Mouse (Mus musculus) kidney, embryonic 14.5 days (tissue): ENCODE measurements at regions not wholly inside any gene's neighbourhood (a gene's known extent, or its start where the extent isn't known, plus 50 kb on each side); places are given as distances from the start of the nearest gene placed in this dataset.

Source experiments
- ATAC-seq: fragments of 200-750 bp; cut with Nextera tagmentation; 2 replicates; pipeline ENCODE4 v1.8.0; 2017; ENCODE audit warnings: moderate number of reproducible peaks, mild to moderate bottlenecking, moderate TSS enrichment, moderate library complexity; ENCODE audit not compliant: low FRiP score, low TSS enrichment
- H3K27ac ChIP-seq: fragments of 300-500 bp; sonication (generic); 2 replicates; pipeline ENCODE4 v1.5.1; 2014; ENCODE audit warnings: low read depth, mild to moderate bottlenecking, low read length, moderate library complexity, mixed read lengths
- H3K27me3 ChIP-seq: fragments of 300-500 bp; sonication (generic); 2 replicates; pipeline ENCODE4 v1.6.1; 2014; ENCODE audit warnings: mild to moderate bottlenecking, low read length; ENCODE audit not compliant: control insufficient read depth, insufficient read depth
- H3K36me3 ChIP-seq: fragments of 300-500 bp; sonication (generic); 2 replicates; pipeline ENCODE4 v1.6.1; 2014; ENCODE audit warnings: low read length, mixed read lengths; ENCODE audit not compliant: control insufficient read depth, insufficient read depth
- H3K4me1 ChIP-seq: fragments of 300-500 bp; sonication (generic); 2 replicates; pipeline ENCODE4 v1.6.1; 2014; ENCODE audit warnings: low read length, mixed read lengths; ENCODE audit not compliant: control insufficient read depth, insufficient read depth
- H3K4me2 ChIP-seq: fragments of 300-500 bp; sonication (generic); replicated peaks from 2 replicates; pipeline ENCODE4 v1.6.1; 2014; ENCODE audit warnings: low read depth, mild to moderate bottlenecking, low read length
- H3K4me3 ChIP-seq: fragments of 300-500 bp; sonication (generic); 2 replicates; pipeline ENCODE4 v1.5.1; 2014; ENCODE audit warnings: mild to moderate bottlenecking, low read length
- H3K9ac ChIP-seq: fragments of 300-500 bp; sonication (generic); 2 replicates; pipeline ENCODE4 v1.6.1; 2014; ENCODE audit warnings: low read depth, mild to moderate bottlenecking, low read length, moderate library complexity
- H3K9me3 ChIP-seq: fragments of 300-500 bp; sonication (generic); 2 replicates; pipeline ENCODE4 v1.6.1; 2016; ENCODE audit warnings: low read length; ENCODE audit not compliant: control insufficient read depth
- WGBS: fragments of 180-500 bp; shearing (Covaris S2); extraction: QIAGEN DNeasy Blood & Tissue Kit; methylation state at CpG from one replicate; pipeline ENCODE4 v1.1.7; 2014; 5-methylcytosine and 5-hydroxymethylcytosine counted together

GRCm38 (mm10) chr6:93426141-93426540 is 482.8 kb upstream of the Adamts9 start:
- H3K27me3 ChIP-seq = no peaks in the 10 kb centered on the region
- WGBS = 95% methylated on average over 1 of the region's 1 CpGs
- no peak for ATAC-seq
- no peak overlapping the region for H3K4me3 ChIP-seq
- no peaks in the 10 kb centered on the region for H3K9me3 ChIP-seq
- no peak overlapping the region for H3K4me2 ChIP-seq
- H3K36me3 ChIP-seq = no peaks in the 10 kb centered on the region
- H3K4me1 ChIP-seq = no peaks in the 10 kb centered on the region
- H3K27ac ChIP-seq = no peak overlapping the region
- H3K9ac ChIP-seq = no peak overlapping the region

DNA sequence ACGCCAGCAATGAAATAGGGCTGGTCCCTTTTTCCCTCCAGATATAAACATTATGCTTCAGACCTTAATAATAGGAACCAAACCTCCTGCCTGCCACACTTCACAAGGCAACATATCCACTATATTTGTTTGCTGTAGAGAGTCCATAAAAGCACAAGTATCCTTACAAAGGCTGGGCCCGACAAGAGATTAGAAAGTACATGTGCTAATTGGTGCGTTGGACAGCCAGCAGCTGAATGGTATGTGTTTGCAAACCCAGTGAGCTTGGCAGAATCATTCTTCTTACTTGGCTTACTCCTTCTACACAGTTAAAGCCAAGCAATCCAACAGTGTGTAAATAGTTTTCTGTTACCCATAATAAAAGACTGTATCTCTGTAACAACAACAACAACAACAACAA is 479.6 kb upstream of the Adamts9 start:
- H3K4me3 ChIP-seq = no peak overlapping the region
- H3K27me3 ChIP-seq = no peaks in the 10 kb centered on the region
- WGBS = 78% methylated on average over 3 of the region's 3 CpGs
- no peak for ATAC-seq
- no peaks in the 10 kb centered on the region for H3K4me1 ChIP-seq
- H3K4me2 ChIP-seq = no peak overlapping the region
- no peaks in the 10 kb centered on the region for H3K9me3 ChIP-seq
- no peaks in the 10 kb centered on the region for H3K36me3 ChIP-seq
- H3K9ac ChIP-seq = no peak overlapping the region
- no peak overlapping the region for H3K27ac ChIP-seq

DNA sequence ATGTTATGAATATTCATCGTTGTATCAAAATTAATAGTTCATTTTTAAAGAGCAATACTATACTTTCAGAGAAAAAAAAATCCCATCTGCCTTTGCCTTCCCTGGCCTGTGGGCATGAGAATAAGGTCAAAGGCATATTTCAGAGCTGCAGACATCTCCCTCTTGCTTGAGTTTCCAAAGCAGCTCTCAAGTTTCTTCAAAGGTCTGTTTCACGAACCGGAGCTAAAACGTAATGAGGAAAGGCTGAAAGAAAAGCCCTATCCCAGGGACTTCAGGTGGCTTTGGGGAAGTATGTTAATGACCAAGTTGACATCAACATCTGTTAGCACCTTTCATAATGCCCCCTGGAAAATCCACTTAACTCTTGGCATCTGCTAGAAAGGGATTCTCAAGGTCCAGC is 479.0 kb upstream of the Adamts9 start:
- Histone ChIP-seq H3K9me3 (no peaks in the 10 kb centered on the region), H3K27ac (no peak overlapping the region), H3K36me3 (no peaks in the 10 kb centered on the region), H3K4me2 (no peak overlapping the region), H3K27me3 (no peaks in the 10 kb centered on the region), H3K4me1 (no peaks in the 10 kb centered on the region), H3K9ac (no peak overlapping the region), H3K4me3 (no peak overlapping the region)
- WGBS = 36% methylated on average over 4 of the region's 4 CpGs
- no peak for ATAC-seq

DNA sequence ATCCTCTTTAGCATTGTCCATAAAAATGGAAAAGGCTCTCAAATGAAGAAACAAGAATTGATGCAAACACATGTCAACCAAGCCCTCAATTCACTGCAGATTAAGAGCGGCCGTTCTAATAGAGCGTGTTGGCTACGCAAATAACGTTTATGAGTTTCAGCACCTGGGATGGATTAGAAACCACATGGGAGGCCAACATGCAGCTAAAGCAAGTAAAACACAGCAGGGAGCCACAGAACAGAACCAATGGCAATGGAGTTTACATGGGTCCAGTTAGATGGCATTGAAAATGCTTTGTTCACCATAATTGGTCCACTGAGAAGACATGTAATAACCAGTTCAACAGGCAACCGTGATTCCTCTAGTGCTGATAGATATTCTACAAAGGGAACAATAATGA is 474.3 kb upstream of the Adamts9 start:
- no peak overlapping the region for H3K9ac ChIP-seq
- WGBS = 92% methylated on average over 6 of the region's 6 CpGs
- no peak overlapping the region for H3K27ac ChIP-seq

DNA sequence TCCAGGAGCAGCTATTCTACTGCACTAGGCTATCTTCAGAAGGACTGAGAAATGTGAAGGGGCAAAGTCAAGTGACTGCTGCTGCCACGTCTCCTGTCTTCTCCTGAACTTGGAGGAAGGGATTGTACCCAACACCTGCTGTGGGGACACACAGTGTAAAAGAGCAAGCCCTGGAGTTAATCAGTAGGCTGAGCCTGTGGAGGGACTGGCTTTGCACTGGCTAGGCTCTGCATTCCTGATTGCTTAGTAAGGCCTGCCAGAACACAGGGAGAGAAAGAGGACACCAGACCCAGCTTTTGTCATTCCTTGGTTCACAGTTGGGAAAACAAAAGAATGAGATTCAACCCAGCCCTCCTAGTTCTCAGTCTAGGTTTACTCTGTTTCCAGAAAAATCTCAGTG is 472.7 kb upstream of the Adamts9 start:
- H3K4me1 ChIP-seq = peaks cover 2% of the 10 kb centered on the region; the same call in 1 of the 2 replicates
- H3K27me3 ChIP-seq = no peaks in the 10 kb centered on the region
- H3K27ac ChIP-seq = no peak overlapping the region
- no peak overlapping the region for H3K4me2 ChIP-seq
- H3K4me3 ChIP-seq = no peak overlapping the region
- 52% methylated on average over 1 of the region's 1 CpGs for WGBS
- H3K9ac ChIP-seq = no peak overlapping the region
- no peaks in the 10 kb centered on the region for H3K9me3 ChIP-seq
- H3K36me3 ChIP-seq = no peaks in the 10 kb centered on the region
- no peak for ATAC-seq

More for the DNA sequence above, 474.3 kb upstream of the Adamts9 start:
- Histone ChIP-seq H3K9me3 (no peaks in the 10 kb centered on the region), H3K4me2 (no peak overlapping the region), H3K36me3 (no peaks in the 10 kb centered on the region), H3K4me3 (no peak overlapping the region), H3K27me3 (no peaks in the 10 kb centered on the region), H3K4me1 (no peaks in the 10 kb centered on the region)
- no peak for ATAC-seq

- Histone ChIP-seq H3K4me3 (no peak overlapping the region), H3K4me1 (peaks cover 11% of the 10 kb centered on the region; the same call in 1 of the 2 replicates), H3K4me2 (no peak overlapping the region), H3K9ac (no peak overlapping the region), H3K27me3 (no peaks in the 10 kb centered on the region), H3K9me3 (no peaks in the 10 kb centered on the region), H3K27ac (no peak overlapping the region), H3K36me3 (no peaks in the 10 kb centered on the region)
- WGBS = 23% methylated on average over 3 of the region's 3 CpGs
- peak; percentile 35; the same call in 1 of the 2 replicates for ATAC-seq
Measured at GRCm38 (mm10) chr6:93411077-93411452, 467.8 kb upstream of the Adamts9 start.

DNA sequence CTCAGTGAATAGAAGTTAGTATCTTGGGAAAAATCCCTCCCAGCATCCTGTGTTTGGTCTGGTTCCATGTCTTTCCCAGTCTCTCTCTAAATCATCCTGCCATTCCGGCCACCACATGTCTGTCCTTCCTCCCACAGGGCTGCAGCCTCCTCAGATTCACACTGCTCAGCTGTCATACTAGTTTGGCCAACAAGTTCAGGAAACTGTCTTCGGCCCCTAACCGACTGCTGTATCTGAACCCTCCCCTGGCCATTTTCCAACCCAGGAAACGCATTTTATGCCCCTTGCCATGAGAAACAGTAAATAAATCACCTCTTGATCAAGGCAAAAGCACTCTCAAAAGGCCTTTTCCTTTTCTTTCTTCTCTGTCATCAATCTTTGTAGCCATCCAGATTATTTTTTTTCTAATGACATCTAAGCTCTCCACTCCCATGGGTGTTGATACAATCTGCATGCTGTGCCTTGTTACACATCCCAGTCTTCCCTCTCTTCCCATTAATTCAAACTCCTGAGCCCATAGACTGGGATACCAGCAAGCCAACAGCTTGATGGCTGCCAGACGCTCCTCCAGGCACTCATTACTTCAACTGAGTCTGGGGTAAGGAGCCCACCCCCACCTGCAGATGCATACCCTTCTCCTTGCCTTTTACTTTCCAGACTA is 467.3 kb upstream of the Adamts9 start:
- Histone ChIP-seq H3K4me2 (no peak overlapping the region), H3K4me3 (no peak overlapping the region), H3K4me1 (peaks cover 11% of the 10 kb centered on the region; the same call in 1 of the 2 replicates), H3K9me3 (no peaks in the 10 kb centered on the region), H3K27me3 (no peaks in the 10 kb centered on the region), H3K27ac (peak overlapping the region; percentile 65; the same call in 1 of the 2 replicates), H3K36me3 (no peaks in the 10 kb centered on the region), H3K9ac (no peak overlapping the region)
- peak; percentile 93 for ATAC-seq
- WGBS = 15% methylated on average over 5 of the region's 5 CpGs

- Histone ChIP-seq H3K4me2 (no peak overlapping the region), H3K27me3 (no peaks in the 10 kb centered on the region), H3K4me1 (peaks cover 11% of the 10 kb centered on the region), H3K4me3 (no peak overlapping the region), H3K9ac (no peak overlapping the region), H3K36me3 (no peaks in the 10 kb centered on the region), H3K9me3 (no peaks in the 10 kb centered on the region), H3K27ac (no peak overlapping the region)
- WGBS = 86% methylated on average over 2 of the region's 2 CpGs
- no peak for ATAC-seq
Measured at GRCm38 (mm10) chr6:93398551-93398950, 455.3 kb upstream of the Adamts9 start.

- Histone ChIP-seq H3K27ac (no peak overlapping the region), H3K27me3 (no peaks in the 10 kb centered on the region), H3K36me3 (no peaks in the 10 kb centered on the region), H3K4me3 (no peak overlapping the region), H3K4me2 (no peak overlapping the region), H3K9ac (no peak overlapping the region), H3K9me3 (no peaks in the 10 kb centered on the region), H3K4me1 (peaks cover 11% of the 10 kb centered on the region)
- peak; percentile 68 for ATAC-seq
- 22% methylated on average over 5 of the region's 5 CpGs for WGBS
Measured at GRCm38 (mm10) chr6:93397074-93397473, 453.8 kb upstream of the Adamts9 start.
